Mouse (Mus musculus) ovary, postnatal 14 days (tissue): ENCODE measurements at regions not wholly inside any gene's neighbourhood (a gene's known extent, or its start where the extent isn't known, plus 50 kb on each side); places are given as distances from the start of the nearest gene placed in this dataset.

ENCODE experiments used
- DNase-seq: peaks from one replicate; pipeline ENCODE4 v3.0.0; 2022; ENCODE audit warnings: low spot score

- DNase-seq = no peak
These were observed 348.2 kb downstream of the Hlx start for GRCm38 (mm10) chr1:184384088-184384823.

GRCm38 (mm10) chr1:184378665-184379064 is 344.6 kb upstream of the 1700056E22Rik start:
- DNase-seq = no peak

GRCm38 (mm10) chr1:184365026-184365425 is 330.9 kb upstream of the 1700056E22Rik start:
- DNase-seq = no peak

- DNase-seq = no peak
These were observed 324.1 kb upstream of the 1700056E22Rik start for GRCm38 (mm10) chr1:184358226-184358568.

GRCm38 (mm10) chr1:184357474-184358225 is 323.5 kb upstream of the 1700056E22Rik start:
- no peak for DNase-seq

- DNase-seq = no peak
These were observed 319.8 kb upstream of the 1700056E22Rik start for GRCm38 (mm10) chr1:184353832-184354449.

- DNase-seq = no peak
These were observed 317.7 kb upstream of the 1700056E22Rik start for GRCm38 (mm10) chr1:184351760-184352159.

- DNase-seq = no peak
These were observed 310.7 kb upstream of the 1700056E22Rik start for GRCm38 (mm10) chr1:184344829-184345228.

- DNase-seq = no peak
These were observed 301.9 kb upstream of the 1700056E22Rik start for GRCm38 (mm10) chr1:184335952-184336351.

GRCm38 (mm10) chr1:184335281-184335680 is 301.2 kb upstream of the 1700056E22Rik start:
- no peak for DNase-seq

- no peak for DNase-seq
These were observed 300.7 kb upstream of the 1700056E22Rik start for GRCm38 (mm10) chr1:184334818-184335217.

- DNase-seq = no peak
These were observed 299.0 kb upstream of the 1700056E22Rik start for GRCm38 (mm10) chr1:184333086-184333485.

GRCm38 (mm10) chr1:184330516-184331350 is 296.6 kb upstream of the 1700056E22Rik start:
- DNase-seq = no peak

GRCm38 (mm10) chr1:184326191-184326590 is 292.1 kb upstream of the 1700056E22Rik start:
- no peak for DNase-seq

GRCm38 (mm10) chr1:184324234-184324633 is 290.1 kb upstream of the 1700056E22Rik start:
- no peak for DNase-seq

- DNase-seq = no peak
These were observed 286.5 kb upstream of the 1700056E22Rik start for GRCm38 (mm10) chr1:184320521-184321177.

GRCm38 (mm10) chr1:184310185-184310815 is 276.2 kb upstream of the 1700056E22Rik start:
- DNase-seq = no peak

- DNase-seq = no peak
These were observed 270.7 kb upstream of the 1700056E22Rik start for GRCm38 (mm10) chr1:184304813-184305212.

GRCm38 (mm10) chr1:184304204-184304603 is 270.1 kb upstream of the 1700056E22Rik start:
- DNase-seq = no peak

- no peak for DNase-seq
These were observed 264.6 kb upstream of the 1700056E22Rik start for GRCm38 (mm10) chr1:184298701-184299100.
